Comparison of ENCODE assay signal across 8 mouse cellular contexts in the genomic region with DNA sequence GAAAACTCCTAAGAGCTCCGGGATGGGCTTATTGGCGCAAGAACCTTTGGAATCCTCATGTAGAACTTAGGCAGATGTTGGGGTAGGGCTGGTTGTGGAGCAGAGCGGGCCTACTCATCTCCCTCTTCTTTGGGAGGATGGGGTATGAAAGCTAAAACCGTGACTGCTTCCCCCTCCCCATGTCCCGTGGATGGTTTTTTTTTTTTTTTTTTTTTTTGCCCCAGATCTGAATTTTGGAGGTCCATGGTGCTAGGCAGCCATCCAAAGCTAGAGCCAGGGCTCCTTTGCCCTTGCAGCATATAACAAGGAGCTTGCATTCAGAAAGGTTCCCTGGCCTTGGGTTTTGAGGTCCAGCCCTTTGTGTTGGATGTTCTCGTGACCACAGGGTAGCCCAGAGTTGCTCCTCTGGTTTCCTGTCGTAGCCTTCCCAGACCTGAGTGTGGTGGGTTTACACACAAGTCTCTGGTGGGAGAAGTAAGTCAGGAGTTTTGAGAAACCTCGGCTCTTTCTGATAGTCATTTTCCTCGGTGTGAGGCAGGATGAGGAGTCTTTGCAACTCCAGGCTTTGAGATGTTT. TPM values are rescaled to one million over a fixed set of nuclear protein-coding genes. Genes with fewer than 3 reads are reported as not detected.
DNase-seq lines count a peak whose midpoint lies in the region; ATAC-seq and TF ChIP-seq lines count a peak whose summit lies in the region.

No protein-coding gene starts in this region.

- H3K9ac ChIP-seq in forebrain, embryonic 12.5 days, result peak overlapping the region; percentile 100
- peak overlapping the region; percentile 81; the same call in 1 of the 2 replicates for H3K9ac ChIP-seq in liver, embryonic 13.5 days

- peaks cover 17% of the 10 kb centered on the region; the same call in 1 of the 2 replicates for H3K4me1 ChIP-seq in cerebellum, adult 2 months (ENCODE audit: control insufficient read depth, insufficient read depth, low read length)
- H3K4me1 ChIP-seq in forebrain, embryonic 12.5 days, result peaks cover 56% of the 10 kb centered on the region
- H3K4me1 ChIP-seq in liver, embryonic 13.5 days (replicated peaks), result peaks cover 52% of the 10 kb centered on the region

- no peak overlapping the region for H3K27ac ChIP-seq in cerebellum, adult 2 months (ENCODE audit: insufficient read depth, low read length)
- no peak overlapping the region for H3K27ac ChIP-seq in forebrain, embryonic 12.5 days
- no peak overlapping the region for H3K27ac ChIP-seq in liver, embryonic 13.5 days

- no peak for TF ChIP-seq POLR2A in cerebellum, adult 2 months (IDR thresholded peaks at IDR 0.05; ENCODE audit: borderline replicate concordance, insufficient read depth, low read length)

- H3K9me3 ChIP-seq in forebrain, embryonic 12.5 days, result no peaks in the 10 kb centered on the region
- H3K9me3 ChIP-seq in liver, embryonic 13.5 days (replicated peaks), result no peaks in the 10 kb centered on the region

- ATAC-seq in forebrain, embryonic 12.5 days (ENCODE audit: low FRiP score), result no peak
- ATAC-seq in liver, embryonic 13.5 days (ENCODE audit: low read depth), result no peak
- ATAC-seq in granulocyte monocyte progenitor cell, adult 5-6 weeks (replicated peaks; ENCODE audit: poor library complexity, severe bottlenecking), result no peak

- H3K4me2 ChIP-seq in forebrain, embryonic 12.5 days, result peak overlapping the region; percentile 81
- H3K4me2 ChIP-seq in liver, embryonic 13.5 days, result peak overlapping the region; percentile 97

- H3K36me3 ChIP-seq in forebrain, embryonic 12.5 days (replicated peaks), result peaks cover 37% of the 10 kb centered on the region
- peaks cover 6% of the 10 kb centered on the region; the same call in 1 of the 2 replicates for H3K36me3 ChIP-seq in liver, embryonic 13.5 days

- WGBS in cerebellum, adult 2 months, result 31% methylated on average over 9 of the region's 9 CpGs
- WGBS in forebrain, embryonic 12.5 days, result 55% methylated on average over 9 of the region's 9 CpGs
- 17% methylated on average over 9 of the region's 9 CpGs for WGBS in liver, embryonic 13.5 days (ENCODE audit: insufficient replicate concordance)

- H3K27me3 ChIP-seq in cerebellum, adult 2 months (ENCODE audit: control insufficient read depth, insufficient read depth, low read length), result no peaks in the 10 kb centered on the region
- H3K27me3 ChIP-seq in forebrain, embryonic 12.5 days, result peaks cover 8% of the 10 kb centered on the region; the same call in 1 of the 2 replicates
- H3K27me3 ChIP-seq in liver, embryonic 13.5 days, result peaks cover 37% of the 10 kb centered on the region

- TF ChIP-seq CTCF in cerebellum, adult 2 months (IDR thresholded peaks at IDR 0.05; ENCODE audit: borderline replicate concordance, insufficient read depth, low read depth, low read length), result no peak

- no peak for DNase-seq in cerebellum, adult 2 months
- DNase-seq in cerebellum, adult 11 months, result no peak
- DNase-seq in 3134 (ENCODE audit: extremely low read depth, insufficient read length, low spot score), result peak; percentile 30
- no peak for DNase-seq in liver, embryonic 13.5 days
- no peak for DNase-seq in layer of hippocampus, adult 11-12 months (ENCODE audit: low spot score)
- DNase-seq in T-cell, adult 2 months (ENCODE audit: low spot score), result no peak

- peak overlapping the region; percentile 77 for H3K4me3 ChIP-seq in cerebellum, adult 2 months (replicated peaks; ENCODE audit: insufficient read depth, low read depth, low read length)
- peak overlapping the region; percentile 93 for H3K4me3 ChIP-seq in forebrain, embryonic 12.5 days (replicated peaks)
- H3K4me3 ChIP-seq in liver, embryonic 13.5 days (replicated peaks), result peak overlapping the region; percentile 89

RNA-seq across cellular contexts. Expression of gene Plcg1, which starts 1.4 kb away (rescaled TPM):
- 73.1 and 74.5 TPM in 2 replicates for polyA plus RNA-seq in cerebellum, adult 2 months (2012; rRNA removed)
- 91.1 and 100 TPM in 2 replicates for polyA plus RNA-seq in forebrain, embryonic 12.5 days (2016; fragmentation: Nextera tagmentation; extraction: Ambion mirVana)
- polyA plus RNA-seq in liver, embryonic 13.5 days (2015; fragmentation: Nextera tagmentation; extraction: Ambion mirVana), result 4.4 and 5.2 TPM in 2 replicates
- total RNA-seq in granulocyte monocyte progenitor cell, adult 5-6 weeks (2014; fragmentation: Nextera tagmentation), result 22.9 and 27.0 TPM in 2 replicates
- 16.5 and 17.8 TPM in 2 replicates for total RNA-seq in granulocyte monocyte progenitor cell, adult 5-6 weeks (2017)

Comparison
In these comparisons a context has a peak if more than half of its experiments do, and no peak if none do; other contexts are left out.
1. RNA of gene Plcg1, which starts 1.4 kb away (polyA plus RNA-seq): 91.1 to 100 TPM in forebrain, embryonic 12.5 days and 73.1 to 74.5 TPM in cerebellum, adult 2 months; 4.4 to 5.2 TPM in liver, embryonic 13.5 days; every median in the first group is over 10 times any median in the second.
2. Peak in every context shown above with its lines, with median percentiles within 50 percentile points of each other: H3K4me3 ChIP-seq.